Mouse (Mus musculus) hindbrain, embryonic 16.5 days (tissue): ENCODE results near the gene Bdkrb2. TPM values are rescaled to one million over a fixed set of nuclear protein-coding genes. Genes with fewer than 3 reads are reported as not detected.
A peak's percentile ranks its signal among the peaks of the same experiment; 100 is the strongest.

Experiments
- ATAC-seq: fragments of 200-750 bp; cut with Nextera tagmentation; 2 replicates; pipeline ENCODE4 v1.8.0; 2017; ENCODE audit warnings: moderate TSS enrichment, moderate library complexity
- H3K27ac ChIP-seq: fragments of 300-500 bp; sonication (generic); 2 replicates; pipeline ENCODE4 v1.5.1; 2014; ENCODE audit warnings: low read depth, mild to moderate bottlenecking, control low read depth, low read length, moderate library complexity
- H3K27me3 ChIP-seq: fragments of 300-500 bp; sonication (generic); replicated peaks from 2 replicates; pipeline ENCODE4 v1.6.1; 2014; ENCODE audit warnings: low read length; ENCODE audit not compliant: control insufficient read depth, insufficient read depth
- H3K36me3 ChIP-seq: fragments of 300-500 bp; sonication (generic); 2 replicates; pipeline ENCODE4 v1.6.1; 2014; ENCODE audit warnings: mild to moderate bottlenecking, low read length, moderate library complexity, mixed read lengths; ENCODE audit not compliant: control insufficient read depth, insufficient read depth
- H3K4me1 ChIP-seq: fragments of 300-500 bp; sonication (generic); 2 replicates; pipeline ENCODE4 v1.6.1; 2014; ENCODE audit warnings: low read depth, low read length; ENCODE audit not compliant: control insufficient read depth, insufficient read depth
- H3K4me2 ChIP-seq: fragments of 300-500 bp; sonication (generic); 2 replicates; pipeline ENCODE4 v1.6.1; 2014; ENCODE audit warnings: mild to moderate bottlenecking, low read length, control low read depth, moderate library complexity
- H3K4me3 ChIP-seq: fragments of 300-500 bp; sonication (generic); 2 replicates; pipeline ENCODE4 v1.5.1; 2014; ENCODE audit warnings: mild to moderate bottlenecking, low read length, control low read depth, moderate library complexity
- H3K9ac ChIP-seq: fragments of 300-500 bp; sonication (generic); 2 replicates; pipeline ENCODE4 v1.6.1; 2014; ENCODE audit warnings: low read depth, mild to moderate bottlenecking, control low read depth, low read length, moderate library complexity
- H3K9me3 ChIP-seq: fragments of 300-500 bp; sonication (generic); 2 replicates; pipeline ENCODE4 v1.6.1; 2014; ENCODE audit warnings: mild to moderate bottlenecking, low read length, moderate library complexity; ENCODE audit not compliant: control insufficient read depth
- WGBS: fragments of 180-500 bp; shearing (Covaris S2); extraction: QIAGEN DNeasy Blood & Tissue Kit; methylation state at CpG from one replicate; pipeline ENCODE4 v1.1.7; 2014; 5-methylcytosine and 5-hydroxymethylcytosine counted together
- polyA plus RNA-seq: library from polyadenylated mRNA; unstranded; fragments of >200 nt; fragmentation: Nextera tagmentation; extraction: Ambion mirVana; gene quantifications from 2 replicates; pipeline ENCODE4 v1.2.1, GENCODE M21; 2015

Gene Bdkrb2
- polyA plus RNA-seq, 1 experiment from 2014 or later: 2.5 TPM

DNA sequence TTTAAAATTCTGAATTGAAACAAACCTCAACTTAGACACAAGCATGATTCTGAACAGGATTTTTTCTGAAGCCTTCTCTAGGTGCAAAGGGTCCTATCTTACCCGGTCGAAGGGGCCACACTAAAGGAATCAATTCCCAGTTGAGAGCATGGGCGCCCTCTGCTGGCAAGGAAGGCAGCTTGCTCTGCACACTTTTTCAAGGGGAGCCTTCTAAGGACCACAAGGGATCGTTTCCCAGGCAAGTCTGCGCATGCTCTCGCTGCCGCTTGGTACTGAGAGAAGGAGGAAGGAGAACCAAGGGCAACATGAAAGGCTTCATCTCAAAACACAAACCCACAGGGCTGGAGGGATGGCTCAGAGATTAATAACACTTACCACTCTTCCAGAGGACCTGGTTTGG, 48.7 kb downstream of the Bdkrb2 start:
- Histone ChIP-seq H3K27me3 (no peaks in the 10 kb centered on the region), H3K4me3 (no peak overlapping the region), H3K4me1 (no peaks in the 10 kb centered on the region; the same call in 1 of the 2 replicates), H3K9me3 (no peaks in the 10 kb centered on the region), H3K27ac (no peak overlapping the region), H3K4me2 (no peak overlapping the region), H3K36me3 (peaks cover 13% of the 10 kb centered on the region), H3K9ac (no peak overlapping the region)
- ATAC-seq: peak; percentile 76
- 10% methylated on average over 7 of the region's 7 CpGs for WGBS

GRCm38 (mm10) chr12:105613559-105613958, 50.5 kb downstream of the Bdkrb2 start:
- no peak overlapping the region for H3K4me2 ChIP-seq
- WGBS: 94% methylated on average over 10 of the region's 10 CpGs
- H3K4me1 ChIP-seq: no peaks in the 10 kb centered on the region; the same call in 1 of the 2 replicates
- ATAC-seq: no peak
- H3K27me3 ChIP-seq: no peaks in the 10 kb centered on the region
- H3K27ac ChIP-seq: no peak overlapping the region
- no peaks in the 10 kb centered on the region for H3K9me3 ChIP-seq
- peaks cover 24% of the 10 kb centered on the region for H3K36me3 ChIP-seq
- H3K4me3 ChIP-seq: no peak overlapping the region
- no peak overlapping the region for H3K9ac ChIP-seq

DNA sequence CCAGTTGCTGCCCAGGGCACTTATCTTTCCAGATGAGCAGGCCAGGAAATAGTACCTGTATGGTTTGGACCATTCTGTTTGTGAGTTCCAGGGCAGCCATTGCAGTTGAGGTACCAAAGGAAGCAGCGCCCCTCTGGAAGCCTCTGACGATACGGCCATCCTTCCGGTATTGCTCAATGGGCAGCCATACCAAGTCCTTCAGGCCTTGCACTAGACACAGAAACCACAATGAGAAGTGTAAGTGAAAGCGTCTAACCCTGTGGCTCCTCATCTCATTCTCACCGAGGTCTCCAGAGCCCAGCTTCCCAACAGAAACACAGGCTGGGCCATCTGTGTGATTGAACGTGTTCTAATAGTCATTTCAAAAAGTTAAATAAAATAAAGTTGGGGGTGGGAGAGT, 59.0 kb downstream of the Bdkrb2 start:
- Histone ChIP-seq H3K27me3 (no peaks in the 10 kb centered on the region), H3K36me3 (peaks cover 38% of the 10 kb centered on the region), H3K4me3 (no peak overlapping the region), H3K4me1 (no peaks in the 10 kb centered on the region), H3K4me2 (no peak overlapping the region), H3K27ac (no peak overlapping the region), H3K9me3 (no peaks in the 10 kb centered on the region), H3K9ac (no peak overlapping the region)
- 94% methylated on average over 7 of the region's 7 CpGs for WGBS
- ATAC-seq: no peak

DNA sequence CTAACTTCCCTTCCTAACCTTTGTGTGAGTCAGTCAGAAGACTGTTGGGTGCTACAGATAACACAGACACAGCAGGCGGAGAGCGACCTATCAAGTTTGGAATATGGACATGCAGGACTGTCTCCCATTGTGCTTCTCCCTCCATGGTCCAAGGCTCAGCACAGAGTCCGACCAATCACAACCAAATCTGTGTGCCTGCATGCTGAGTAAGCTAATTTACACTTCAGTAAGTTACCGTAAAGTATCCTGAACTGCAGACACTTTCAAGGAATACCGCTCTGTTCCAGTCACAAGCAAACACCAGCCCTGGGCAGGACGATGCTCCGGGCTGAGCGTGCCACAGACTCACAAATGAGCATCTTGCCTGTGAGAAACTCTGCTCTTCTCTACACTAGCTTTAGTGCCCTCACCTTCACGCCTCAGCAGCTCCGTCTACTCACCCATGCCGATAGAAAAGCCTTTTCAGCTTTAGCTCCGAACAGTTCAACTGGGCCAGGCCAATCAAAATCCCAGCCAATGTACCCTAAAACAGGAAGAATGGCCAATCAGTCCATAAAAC, 60.0 kb downstream of the Bdkrb2 start:
- ATAC-seq: no peak
- H3K4me2 ChIP-seq: no peak overlapping the region
- H3K4me3 ChIP-seq: no peak overlapping the region
- H3K27me3 ChIP-seq: no peaks in the 10 kb centered on the region
- no peak overlapping the region for H3K27ac ChIP-seq
- H3K36me3 ChIP-seq: peaks cover 34% of the 10 kb centered on the region
- WGBS: 63% methylated on average over 12 of the region's 12 CpGs
- no peak overlapping the region for H3K9ac ChIP-seq
- H3K9me3 ChIP-seq: no peaks in the 10 kb centered on the region
- H3K4me1 ChIP-seq: no peaks in the 10 kb centered on the region

DNA sequence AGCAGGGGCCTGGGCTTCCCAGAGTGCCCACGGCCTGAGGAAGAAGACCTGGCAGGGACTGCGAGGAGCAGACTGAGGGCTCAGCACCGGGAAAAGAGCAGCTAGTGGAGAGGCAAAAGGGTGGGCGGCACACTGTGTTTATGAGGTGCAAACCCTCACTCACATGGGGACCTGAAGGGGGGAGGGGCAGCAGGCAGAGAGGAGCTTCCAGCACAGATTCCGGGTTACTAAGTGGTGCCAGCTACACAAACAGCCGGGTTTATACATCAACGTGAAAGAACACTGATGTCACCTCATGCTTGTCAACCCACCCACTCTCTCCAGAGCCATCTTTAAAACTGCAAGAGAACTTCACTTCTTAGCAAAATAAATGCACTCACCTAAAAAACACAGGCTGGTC, 62.8 kb downstream of the Bdkrb2 start:
- Histone ChIP-seq H3K4me2 (no peak overlapping the region), H3K27ac (no peak overlapping the region), H3K27me3 (no peaks in the 10 kb centered on the region), H3K36me3 (peaks cover 29% of the 10 kb centered on the region), H3K4me1 (no peaks in the 10 kb centered on the region), H3K9ac (no peak overlapping the region), H3K9me3 (no peaks in the 10 kb centered on the region), H3K4me3 (no peak overlapping the region)
- ATAC-seq: no peak
- 87% methylated on average over 7 of the region's 7 CpGs for WGBS

DNA sequence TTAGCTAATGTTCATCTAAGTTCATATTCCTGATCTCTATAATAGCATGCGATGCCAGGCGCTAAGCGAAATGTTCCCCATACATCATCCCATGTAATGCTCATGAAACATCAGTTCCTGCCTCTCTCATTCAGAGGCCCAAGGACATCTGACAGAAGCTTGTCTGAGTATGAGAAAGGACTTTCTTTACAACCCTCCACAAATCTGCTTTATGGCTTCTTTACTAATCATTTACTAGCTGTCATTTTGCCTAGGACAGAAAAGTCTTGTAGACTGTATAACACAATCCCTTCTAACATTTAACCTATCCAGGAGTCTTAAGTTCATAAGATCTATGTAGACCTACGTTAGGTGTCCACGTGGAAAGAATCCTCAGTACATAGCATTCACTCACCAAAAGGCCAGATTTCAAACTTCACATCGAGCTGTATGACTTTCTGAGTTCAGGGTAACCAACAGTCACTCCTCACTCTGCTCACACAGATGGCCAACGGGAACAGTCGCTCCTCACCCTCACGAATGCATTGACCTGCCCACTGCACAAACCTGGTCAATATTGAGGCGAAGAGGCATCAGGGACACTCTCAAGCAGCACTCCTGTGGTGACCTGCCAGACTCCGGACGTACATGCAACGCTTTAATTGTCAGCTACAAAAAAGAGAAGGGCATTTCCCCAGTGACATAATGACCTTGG, 71.5 kb downstream of the Bdkrb2 start:
- Histone ChIP-seq H3K27me3 (no peaks in the 10 kb centered on the region), H3K9me3 (no peaks in the 10 kb centered on the region), H3K4me3 (no peak overlapping the region), H3K9ac (no peak overlapping the region), H3K36me3 (peaks cover 53% of the 10 kb centered on the region), H3K27ac (no peak overlapping the region), H3K4me2 (no peak overlapping the region), H3K4me1 (no peaks in the 10 kb centered on the region)
- 94% methylated on average over 13 of the region's 13 CpGs for WGBS
- no peak for ATAC-seq

- Histone ChIP-seq H3K27ac (no peak overlapping the region), H3K9ac (no peak overlapping the region), H3K4me3 (no peak overlapping the region), H3K36me3 (peaks cover 65% of the 10 kb centered on the region), H3K27me3 (no peaks in the 10 kb centered on the region), H3K4me1 (no peaks in the 10 kb centered on the region), H3K4me2 (no peak overlapping the region), H3K9me3 (no peaks in the 10 kb centered on the region)
- no peak for ATAC-seq
- WGBS: 93% methylated on average over 9 of the region's 9 CpGs
These were observed 73.5 kb downstream of the Bdkrb2 start for GRCm38 (mm10) chr12:105636551-105636950.

- H3K27me3 ChIP-seq: no peaks in the 10 kb centered on the region
- no peak overlapping the region for H3K4me2 ChIP-seq
- H3K9ac ChIP-seq: no peak overlapping the region
- WGBS: 79% methylated on average over 4 of the region's 4 CpGs
- H3K4me3 ChIP-seq: no peak overlapping the region
- H3K4me1 ChIP-seq: no peaks in the 10 kb centered on the region
- no peak for ATAC-seq
- H3K9me3 ChIP-seq: no peaks in the 10 kb centered on the region
- H3K36me3 ChIP-seq: peaks cover 72% of the 10 kb centered on the region
- H3K27ac ChIP-seq: no peak overlapping the region
These were observed 74.5 kb downstream of the Bdkrb2 start for GRCm38 (mm10) chr12:105637554-105637953.

- H3K9me3 ChIP-seq: no peaks in the 10 kb centered on the region
- H3K4me2 ChIP-seq: no peak overlapping the region
- H3K4me1 ChIP-seq: no peaks in the 10 kb centered on the region
- ATAC-seq: no peak
- no peaks in the 10 kb centered on the region for H3K27me3 ChIP-seq
- no peak overlapping the region for H3K4me3 ChIP-seq
- no peak overlapping the region for H3K9ac ChIP-seq
- peaks cover 66% of the 10 kb centered on the region for H3K36me3 ChIP-seq
- no peak overlapping the region; the same call in 1 of the 2 replicates for H3K27ac ChIP-seq
- 86% methylated on average over 11 of the region's 11 CpGs for WGBS
These were observed 79.8 kb downstream of the Bdkrb2 start for GRCm38 (mm10) chr12:105642770-105643321.
